Mouse (Mus musculus): ENCODE measurements around the gene Elovl1. TPM values are rescaled to one million over a fixed set of nuclear protein-coding genes. Genes with fewer than 3 reads are reported as not detected.

Gene Elovl1
- polyA plus RNA-seq, 1 experiment from 2014 or later = 35.2 TPM

DNA sequence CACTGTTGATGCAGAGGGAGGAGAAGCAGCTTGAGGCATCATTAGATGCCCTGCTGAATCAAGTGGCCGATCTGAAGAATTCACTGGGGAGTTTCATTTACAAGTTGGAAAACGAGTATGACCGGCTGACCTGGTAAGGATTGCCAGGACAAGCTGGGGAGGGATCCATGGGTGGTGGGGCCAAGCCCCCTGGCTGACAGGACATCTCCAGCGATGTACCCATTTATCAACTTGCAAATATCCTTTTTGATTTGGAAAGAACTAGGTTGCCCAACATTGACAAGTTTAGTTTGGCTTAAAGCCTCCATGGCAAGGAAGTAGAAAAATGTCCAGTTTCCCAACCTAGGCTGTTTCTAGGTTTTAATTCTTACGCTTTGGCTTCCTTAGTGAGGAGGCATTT is 17.0 kb upstream of the Elovl1 start:
- Histone ChIP-seq H3K27ac (replicated peaks) (no peak overlapping the region), H3K4me3 (no peak overlapping the region), H3K9me3 (no peaks in the 10 kb centered on the region), H3K36me3 (peaks cover 41% of the 10 kb centered on the region), H3K27me3 (no peaks in the 10 kb centered on the region), H3K4me2 (no peak overlapping the region), H3K9ac (no peak overlapping the region), H3K4me1 (replicated peaks) (peaks cover 18% of the 10 kb centered on the region)
- no peak for ATAC-seq (ENCODE audit: low FRiP score, low read depth)
- 96% methylated on average over 5 of the region's 5 CpGs for whole genome bisulfite sequencing

DNA sequence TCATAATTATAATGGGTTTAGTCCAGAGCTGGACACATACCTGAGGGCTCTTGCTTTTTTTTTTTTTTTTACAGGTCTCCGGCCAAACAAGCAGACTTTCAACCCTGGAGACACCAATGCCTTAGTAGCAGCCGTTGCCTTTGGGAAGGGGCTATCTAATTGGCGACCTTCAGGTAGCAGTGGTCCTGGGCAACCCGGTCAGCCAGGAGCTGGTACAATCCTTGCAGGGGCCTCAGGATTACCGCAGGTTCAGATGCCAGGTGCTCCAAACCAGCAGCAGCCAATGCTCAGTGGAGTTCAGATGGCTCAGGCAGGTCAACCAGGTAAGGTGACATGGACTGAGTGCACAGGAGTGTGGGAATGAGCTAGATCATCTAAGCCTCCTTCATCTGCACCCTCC is 14.3 kb upstream of the Elovl1 start:
- Histone ChIP-seq H3K4me2 (no peak overlapping the region), H3K36me3 (peaks cover 60% of the 10 kb centered on the region), H3K4me1 (replicated peaks) (peaks cover 9% of the 10 kb centered on the region), H3K27ac (replicated peaks) (no peak overlapping the region), H3K9me3 (no peaks in the 10 kb centered on the region), H3K27me3 (no peaks in the 10 kb centered on the region), H3K9ac (no peak overlapping the region), H3K4me3 (no peak overlapping the region)
- WGBS = 96% methylated on average over 5 of the region's 5 CpGs
- ATAC-seq (ENCODE audit: low FRiP score, low read depth) = no peak

DNA sequence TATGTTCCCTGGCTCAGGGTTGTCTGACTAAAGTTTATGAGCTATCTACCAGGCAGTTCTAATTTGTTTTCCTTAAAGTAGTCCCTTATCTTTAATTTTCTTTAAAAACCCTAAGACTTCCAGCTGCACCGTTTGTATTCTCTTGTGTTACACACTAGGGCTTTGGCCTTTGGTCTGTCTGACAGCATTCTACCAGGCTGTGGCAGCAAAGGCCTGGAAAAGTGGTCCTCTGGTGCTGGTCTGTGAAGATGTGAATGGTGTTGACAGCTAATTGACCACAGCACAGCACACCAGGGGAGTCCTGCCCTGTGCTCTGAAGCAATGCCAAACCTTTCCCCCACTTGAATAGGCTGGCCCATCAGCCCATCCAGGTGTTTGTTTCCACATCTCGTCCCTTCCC is 12.1 kb upstream of the Elovl1 start:
- no peaks in the 10 kb centered on the region for H3K27me3 ChIP-seq
- no peaks in the 10 kb centered on the region for H3K9me3 ChIP-seq
- no peak overlapping the region for H3K4me2 ChIP-seq
- no peaks in the 10 kb centered on the region; the same call in 1 of the 2 replicates for H3K4me1 ChIP-seq (replicated peaks)
- no peak overlapping the region for H3K4me3 ChIP-seq
- no peak for ATAC-seq (ENCODE audit: low FRiP score, low read depth)
- 87% methylated on average over 2 of the region's 2 CpGs for WGBS
- peaks cover 75% of the 10 kb centered on the region for H3K36me3 ChIP-seq
- H3K9ac ChIP-seq = no peak overlapping the region
- H3K27ac ChIP-seq (replicated peaks) = no peak overlapping the region

DNA sequence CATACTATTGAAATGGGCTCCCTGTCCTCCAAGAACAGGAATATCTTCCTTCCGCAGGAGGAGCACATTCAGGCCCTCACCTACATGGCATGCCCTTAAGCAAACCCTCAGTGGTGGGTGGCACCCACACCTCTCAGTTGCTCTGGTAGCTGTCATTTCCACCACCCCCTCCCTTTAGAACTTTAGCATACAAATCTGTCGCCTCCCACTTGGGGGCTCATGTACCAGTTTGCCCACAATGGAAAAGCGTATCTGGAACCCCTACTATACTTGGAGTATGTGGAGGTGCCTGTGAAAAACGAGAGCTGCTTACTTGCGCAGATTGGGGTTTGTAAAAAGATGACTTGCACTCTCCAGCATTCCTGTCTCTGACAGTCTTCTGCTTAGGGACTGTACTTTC is 11.6 kb upstream of the Elovl1 start:
- H3K4me3 ChIP-seq = no peak overlapping the region
- no peak overlapping the region for H3K27ac ChIP-seq (replicated peaks)
- 94% methylated on average over 5 of the region's 5 CpGs for WGBS

DNA sequence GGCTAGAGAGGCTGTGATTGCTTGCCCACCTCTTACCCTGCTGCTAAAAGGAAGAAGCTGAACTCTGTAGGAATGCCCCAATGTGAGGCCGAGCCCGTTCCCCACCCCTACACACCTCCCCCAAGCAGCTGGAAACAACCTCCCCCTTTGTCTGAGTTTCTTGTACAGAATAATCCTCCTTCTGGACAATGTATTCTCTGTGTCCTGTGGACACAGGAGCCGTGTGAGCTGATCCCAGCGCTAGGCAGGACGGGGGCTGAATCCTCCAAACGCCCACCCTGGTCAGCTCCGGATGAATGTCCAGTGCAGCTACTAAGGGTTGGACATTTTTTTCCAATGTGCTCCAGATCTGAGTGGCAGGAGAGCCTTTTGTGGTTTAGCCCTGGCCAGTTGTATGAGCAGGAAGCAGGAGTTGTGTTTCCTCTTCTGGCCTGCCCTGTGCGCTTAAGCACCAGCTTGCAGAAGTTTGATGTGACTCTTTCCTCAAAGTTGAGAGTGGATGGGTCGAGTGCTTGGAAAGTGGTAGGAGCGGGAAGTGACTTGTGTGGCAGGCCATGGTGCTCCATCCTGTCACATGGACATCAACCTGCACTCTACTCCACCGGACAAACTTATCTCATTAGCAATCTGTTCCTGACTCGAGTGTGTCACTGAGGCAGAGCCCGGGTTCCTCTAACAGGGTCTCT is 10.6 kb upstream of the Elovl1 start:
- Histone ChIP-seq H3K4me2 (no peak overlapping the region), H3K36me3 (peaks cover 79% of the 10 kb centered on the region), H3K9ac (no peak overlapping the region), H3K4me1 (replicated peaks) (no peaks in the 10 kb centered on the region), H3K9me3 (no peaks in the 10 kb centered on the region), H3K4me3 (no peak overlapping the region), H3K27me3 (no peaks in the 10 kb centered on the region), H3K27ac (replicated peaks) (no peak overlapping the region)
- 89% methylated on average over 13 of the region's 13 CpGs for WGBS
- 0 out of 2 replicates have a peak, but pooled peaks have one; percentile 38 for ATAC-seq (ENCODE audit: low FRiP score, low read depth)

More for the DNA sequence above, 11.6 kb upstream of the Elovl1 start:
- Histone ChIP-seq H3K27me3 (no peaks in the 10 kb centered on the region), H3K36me3 (peaks cover 81% of the 10 kb centered on the region), H3K9me3 (no peaks in the 10 kb centered on the region), H3K4me1 (replicated peaks) (no peaks in the 10 kb centered on the region), H3K4me2 (no peak overlapping the region), H3K9ac (no peak overlapping the region)
- ATAC-seq (ENCODE audit: low FRiP score, low read depth) = no peak

DNA sequence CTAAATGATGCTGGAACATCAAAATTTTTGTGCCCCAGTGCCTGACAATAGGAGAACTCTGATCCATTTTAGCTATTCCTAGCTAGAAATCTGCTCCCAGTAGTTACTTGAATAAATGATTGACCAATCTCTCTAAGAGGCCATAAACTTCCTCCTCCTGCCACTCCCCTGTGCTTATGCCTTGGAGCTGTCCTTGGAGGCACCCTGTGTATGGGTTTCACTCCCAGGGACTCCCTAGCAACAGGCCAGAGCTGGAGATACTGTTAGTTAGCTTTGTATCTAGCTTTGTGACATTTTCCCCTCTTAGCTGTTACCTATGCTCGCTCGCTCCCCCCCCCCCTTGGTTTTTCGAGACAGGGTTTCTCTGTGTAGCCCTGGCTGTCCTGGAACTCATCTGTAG is 6.5 kb upstream of the Elovl1 start:
- H3K9ac ChIP-seq = no peak overlapping the region
- 97% methylated on average over 3 of the region's 3 CpGs for WGBS
- no peak overlapping the region for H3K4me3 ChIP-seq
- no peaks in the 10 kb centered on the region for H3K9me3 ChIP-seq
- H3K36me3 ChIP-seq = peaks cover 48% of the 10 kb centered on the region
- no peaks in the 10 kb centered on the region for H3K27me3 ChIP-seq
- H3K4me2 ChIP-seq = no peak overlapping the region
- ATAC-seq (ENCODE audit: low FRiP score, low read depth) = no peak
- no peak overlapping the region for H3K27ac ChIP-seq (replicated peaks)
- no peaks in the 10 kb centered on the region for H3K4me1 ChIP-seq (replicated peaks)

DNA sequence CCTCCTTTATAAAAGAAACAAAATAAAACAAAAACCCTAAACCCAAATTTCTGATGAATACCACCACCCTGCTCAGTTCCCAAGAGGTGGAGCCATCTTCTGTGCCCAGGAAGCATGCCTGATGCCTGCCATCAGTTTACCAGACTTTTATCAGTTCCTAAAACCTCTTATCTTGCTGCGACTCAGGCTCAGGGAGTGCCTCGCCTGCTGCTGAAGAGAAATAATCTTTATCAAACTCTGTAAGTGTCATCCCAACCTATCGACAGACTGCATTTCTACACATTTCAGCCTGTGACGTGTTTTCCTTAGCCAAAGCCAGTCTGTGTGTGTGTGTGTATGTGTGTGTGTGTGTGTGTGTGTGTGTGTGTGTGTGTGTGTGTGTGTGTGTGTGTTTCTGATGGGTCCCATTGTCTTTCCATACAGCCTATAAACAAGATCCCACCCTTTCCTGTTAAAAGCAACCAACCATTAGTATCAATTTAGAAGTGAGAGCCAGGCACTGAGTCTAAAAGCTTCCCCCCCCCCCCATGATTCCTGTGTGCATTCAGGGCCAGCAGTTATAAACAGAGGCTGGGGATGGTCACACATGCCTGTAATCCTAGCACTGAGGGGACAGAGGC is 3.2 kb upstream of the Elovl1 start:
- Histone ChIP-seq H3K4me3 (no peak overlapping the region), H3K9ac (no peak overlapping the region), H3K4me1 (replicated peaks) (peaks cover 29% of the 10 kb centered on the region), H3K4me2 (no peak overlapping the region), H3K36me3 (peaks cover 27% of the 10 kb centered on the region), H3K27ac (replicated peaks) (no peak overlapping the region), H3K27me3 (no peaks in the 10 kb centered on the region), H3K9me3 (no peaks in the 10 kb centered on the region)
- 86% methylated on average over 4 of the region's 4 CpGs for WGBS
- ATAC-seq (ENCODE audit: low FRiP score, low read depth) = no peak

DNA sequence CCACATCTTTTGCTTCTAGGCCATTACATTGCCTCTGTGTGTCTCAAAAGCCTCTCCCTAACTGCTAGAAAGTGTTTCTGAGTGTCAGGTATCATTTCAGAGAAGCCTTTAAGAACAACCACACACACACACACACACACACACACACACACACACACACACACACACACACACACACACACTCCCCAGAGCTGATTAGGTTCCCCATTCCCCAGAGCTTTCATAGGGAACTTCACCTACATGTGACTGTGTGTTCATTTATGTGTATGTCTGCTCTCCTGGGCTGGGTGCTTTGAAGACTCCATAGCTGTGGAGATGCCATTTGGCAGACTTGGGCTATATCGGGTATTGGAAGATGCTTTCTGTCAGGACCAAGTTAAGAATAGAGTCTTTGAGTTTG is 2.5 kb upstream of the Elovl1 start:
- Histone ChIP-seq H3K4me2 (no peak overlapping the region), H3K4me1 (replicated peaks) (peaks cover 31% of the 10 kb centered on the region), H3K9me3 (no peaks in the 10 kb centered on the region), H3K27ac (replicated peaks) (no peak overlapping the region), H3K4me3 (no peak overlapping the region), H3K36me3 (peaks cover 23% of the 10 kb centered on the region), H3K9ac (no peak overlapping the region), H3K27me3 (no peaks in the 10 kb centered on the region)
- no peak for ATAC-seq (ENCODE audit: low FRiP score, low read depth)
- 81% methylated on average over 1 of the region's 1 CpGs for WGBS

DNA sequence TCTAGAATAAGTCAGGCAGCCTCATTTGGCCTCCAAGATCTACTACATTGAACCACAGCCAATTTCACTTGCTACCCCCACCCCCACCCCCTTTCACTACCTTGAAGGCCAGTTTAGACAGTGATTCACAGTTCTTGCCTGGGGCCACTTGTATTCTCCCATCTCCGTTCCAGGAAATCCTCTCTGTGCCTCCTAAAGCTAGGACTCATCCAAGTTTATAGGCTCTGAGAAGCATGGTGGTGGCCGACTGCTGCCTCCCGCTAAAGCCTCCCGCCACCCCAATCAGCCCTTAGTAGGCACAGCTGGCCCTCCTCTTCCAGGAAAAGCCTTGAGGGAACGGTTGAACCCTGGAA is 502 bp upstream of the Elovl1 start:
- Histone ChIP-seq H3K9ac (peak overlapping the region; percentile 68), H3K9me3 (no peaks in the 10 kb centered on the region), H3K4me2 (peak overlapping the region; percentile 97), H3K4me1 (replicated peaks) (peaks cover 31% of the 10 kb centered on the region), H3K27me3 (no peaks in the 10 kb centered on the region), H3K27ac (replicated peaks) (peak overlapping the region; percentile 81), H3K4me3 (peak overlapping the region; percentile 56), H3K36me3 (peaks cover 21% of the 10 kb centered on the region; the same call in 1 of the 2 replicates)
- WGBS = 2% methylated on average over 5 of the region's 5 CpGs
- ATAC-seq (ENCODE audit: low FRiP score, low read depth) = peak; percentile 10

DNA sequence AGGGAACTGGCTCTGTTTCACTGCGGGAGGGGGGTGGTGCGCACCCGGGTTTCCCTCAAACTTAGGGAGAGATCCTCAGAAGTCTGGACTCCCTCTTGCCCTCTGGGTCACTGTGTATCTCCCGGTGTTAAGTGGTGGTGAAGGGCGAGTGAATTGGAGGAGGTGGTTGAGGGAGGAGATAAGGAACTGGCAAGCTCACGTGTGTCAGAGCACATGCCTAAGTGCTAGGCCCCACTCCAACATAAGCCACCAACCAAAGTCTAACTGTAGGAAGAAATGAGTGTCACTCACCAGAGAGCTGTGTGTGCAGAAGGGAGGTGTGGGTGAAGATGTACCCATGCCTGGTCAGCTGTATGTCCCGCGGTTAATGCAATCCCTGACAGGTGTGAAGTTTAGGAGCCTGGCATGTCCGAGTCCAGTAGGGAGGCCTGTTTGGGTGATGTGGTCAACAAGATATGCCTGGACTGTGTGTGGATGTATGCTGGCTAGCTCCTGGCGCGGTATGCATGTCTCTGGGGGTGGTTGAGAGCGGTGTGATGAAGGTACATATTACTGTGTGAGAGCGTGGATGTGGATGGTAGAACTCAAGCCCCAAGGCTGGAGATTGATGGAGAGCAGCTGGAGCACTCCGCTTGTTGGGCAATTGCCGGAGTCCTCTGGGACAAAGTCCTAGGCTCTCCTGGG is 780 bp downstream of the Elovl1 start:
- H3K9me3 ChIP-seq = no peaks in the 10 kb centered on the region
- H3K9ac ChIP-seq = peak overlapping the region; percentile 68
- H3K27ac ChIP-seq (replicated peaks) = peak overlapping the region; percentile 81; the same call in 1 of the 2 replicates
- peak overlapping the region; percentile 56 for H3K4me3 ChIP-seq
- H3K27me3 ChIP-seq = no peaks in the 10 kb centered on the region
- ATAC-seq (ENCODE audit: low FRiP score, low read depth) = no peak
- peaks cover 31% of the 10 kb centered on the region for H3K4me1 ChIP-seq (replicated peaks)
- 55% methylated on average over 15 of the region's 15 CpGs for WGBS
- H3K4me2 ChIP-seq = peak overlapping the region; percentile 97
- H3K36me3 ChIP-seq = peaks cover 17% of the 10 kb centered on the region; the same call in 1 of the 2 replicates

DNA sequence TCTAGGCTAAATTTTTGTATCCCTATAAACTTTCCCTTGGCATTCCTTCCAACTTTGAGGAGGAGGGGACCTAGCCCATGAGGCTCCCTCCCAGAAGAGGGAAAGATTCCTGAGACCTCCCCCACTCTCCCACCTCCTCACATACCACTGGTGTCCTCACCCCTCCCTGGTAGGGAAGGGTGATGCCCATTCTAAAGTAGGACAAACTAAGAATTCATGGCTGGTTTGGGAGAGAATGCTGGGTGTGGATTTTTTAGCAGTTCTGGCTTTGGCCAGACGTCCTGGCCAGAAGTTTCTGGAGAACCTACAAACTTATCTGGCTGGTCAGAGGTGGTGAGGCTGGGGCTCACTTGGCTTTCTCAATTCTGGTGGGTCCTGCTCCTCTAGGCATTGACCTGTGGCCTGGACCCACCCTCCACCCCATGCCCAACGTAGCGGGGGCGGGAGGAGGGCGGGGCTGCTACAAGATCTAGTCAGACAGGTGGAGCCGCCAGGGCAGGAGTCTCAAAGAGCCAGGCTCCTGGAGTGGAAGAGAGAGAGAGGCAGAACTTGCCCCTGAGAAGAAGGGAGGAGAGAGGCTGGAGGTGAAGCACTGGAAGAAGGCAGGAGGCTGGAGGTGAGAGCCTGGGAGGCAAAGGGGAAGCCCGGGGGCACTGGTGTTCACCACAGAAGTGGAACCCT is 1.5 kb downstream of the Elovl1 start:
- WGBS = 66% methylated on average over 7 of the region's 7 CpGs
- no peak overlapping the region for H3K27ac ChIP-seq (replicated peaks)
- no peaks in the 10 kb centered on the region for H3K27me3 ChIP-seq
- no peak overlapping the region for H3K4me3 ChIP-seq
- peaks cover 31% of the 10 kb centered on the region for H3K4me1 ChIP-seq (replicated peaks)
- H3K9me3 ChIP-seq = no peaks in the 10 kb centered on the region
- no peak overlapping the region for H3K9ac ChIP-seq
- peak overlapping the region; percentile 97 for H3K4me2 ChIP-seq
- H3K36me3 ChIP-seq = peaks cover 15% of the 10 kb centered on the region; the same call in 1 of the 2 replicates
- ATAC-seq (ENCODE audit: low FRiP score, low read depth) = no peak

DNA sequence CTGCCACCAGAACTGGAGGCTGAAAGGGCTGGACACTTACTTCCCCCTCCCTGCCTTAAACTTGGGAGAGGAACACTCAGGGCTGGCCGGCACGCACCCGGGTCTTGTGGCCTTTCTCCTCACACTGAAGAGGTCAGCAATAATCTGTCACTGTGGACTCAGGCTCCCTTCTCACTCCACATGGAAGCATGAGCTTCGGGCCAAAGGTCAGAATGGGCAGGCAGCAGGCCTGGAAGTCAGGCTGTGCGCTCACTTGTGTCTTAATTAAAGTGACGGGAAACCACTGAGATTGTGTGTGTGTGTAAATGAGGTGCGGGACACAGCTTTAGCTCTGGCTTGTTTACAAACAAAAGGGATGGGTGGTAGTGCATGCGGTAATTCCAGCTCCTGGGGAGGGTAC is 4.4 kb downstream of the Elovl1 start:
- Histone ChIP-seq H3K27me3 (no peaks in the 10 kb centered on the region), H3K27ac (replicated peaks) (no peak overlapping the region), H3K4me2 (no peak overlapping the region), H3K4me1 (replicated peaks) (peaks cover 49% of the 10 kb centered on the region), H3K9me3 (no peaks in the 10 kb centered on the region), H3K9ac (no peak overlapping the region), H3K4me3 (no peak overlapping the region), H3K36me3 (peaks cover 15% of the 10 kb centered on the region; the same call in 1 of the 2 replicates)
- WGBS = 55% methylated on average over 8 of the region's 8 CpGs
- no peak for ATAC-seq (ENCODE audit: low FRiP score, low read depth)

Data from hindbrain, embryonic 15.5 days (tissue).